Mouse (Mus musculus): ENCODE data around the gene Myo1e.

Myo1e gene

GRCm38 (mm10) chr9:70364741-70365140 is 157.6 kb downstream of the Myo1e start:
- no peak for DNase-seq (ENCODE audit: low read depth)

DNA sequence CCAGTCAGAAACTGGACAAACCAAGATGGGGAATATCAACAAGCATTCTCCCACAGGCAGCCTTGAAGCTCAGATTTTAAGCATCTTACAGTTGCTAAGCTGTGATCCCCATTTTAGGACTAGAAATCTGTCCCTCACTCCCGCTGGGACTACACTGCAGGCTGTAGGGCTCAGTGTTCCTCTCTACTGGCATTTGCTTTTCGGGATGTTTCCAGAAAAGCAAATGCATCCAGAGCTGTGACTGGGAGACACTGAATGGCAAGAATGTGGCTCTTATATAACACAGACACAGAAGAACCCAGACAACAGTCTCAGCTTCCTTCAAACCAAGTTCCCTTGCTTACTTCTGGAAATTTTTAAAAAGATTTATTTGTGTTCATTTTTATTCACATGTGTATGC is 158.8 kb downstream of the Myo1e start:
- DNase-seq (ENCODE audit: low read depth): no peak

- DNase-seq (ENCODE audit: low read depth): no peak
Observed at GRCm38 (mm10) chr9:70366898-70367297, 159.7 kb downstream of the Myo1e start.

GRCm38 (mm10) chr9:70371638-70372037 is 164.5 kb downstream of the Myo1e start:
- no peak for DNase-seq (ENCODE audit: low read depth)

DNA sequence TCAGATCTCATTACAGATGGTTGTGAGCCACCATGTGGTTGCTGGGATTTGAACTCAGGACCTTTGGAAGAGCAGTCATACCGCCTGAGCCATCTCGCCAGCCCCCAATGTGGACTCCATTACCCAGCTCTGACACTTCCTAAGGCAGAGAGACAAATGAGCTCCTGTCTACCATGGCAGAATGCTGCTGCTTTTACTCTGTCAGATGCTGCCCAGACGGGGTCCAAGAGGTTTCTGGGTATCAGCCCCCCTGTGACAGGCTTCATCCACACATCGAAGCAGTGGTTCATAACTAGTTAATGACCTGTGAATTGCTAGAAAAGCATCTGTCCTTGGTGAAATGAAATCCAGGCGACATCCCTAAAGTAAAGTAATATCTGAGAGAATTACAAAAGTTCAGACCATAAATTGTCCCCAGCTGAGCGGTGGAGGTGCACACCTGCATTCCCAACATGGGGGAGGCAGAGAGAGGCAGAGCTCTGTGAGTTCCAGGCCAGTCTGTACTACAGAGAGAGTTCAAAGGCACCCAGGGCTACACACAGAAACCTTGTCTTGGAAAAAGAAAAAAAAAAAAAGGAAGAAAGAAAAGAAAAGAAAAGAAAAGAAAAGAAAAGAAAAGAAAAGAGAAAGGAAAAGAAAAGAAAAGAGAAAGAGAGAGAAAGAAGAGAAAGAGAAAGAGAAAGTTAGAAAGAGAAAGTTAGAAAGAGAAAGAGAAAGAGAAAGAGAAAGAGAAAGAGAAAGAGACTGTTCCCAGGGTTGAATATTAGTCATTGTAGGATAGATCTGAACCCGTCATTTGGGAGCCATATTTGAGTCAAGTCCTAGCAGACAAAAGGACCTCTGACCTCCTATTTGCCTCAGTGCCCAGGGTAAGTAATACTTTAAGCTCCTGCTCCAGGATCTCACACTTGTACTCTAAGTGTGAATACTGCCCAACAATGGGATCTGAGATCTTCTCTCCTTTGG is 172.6 kb downstream of the Myo1e start:
- DNase-seq (ENCODE audit: low read depth): no peak

- no peak for DNase-seq (ENCODE audit: low read depth)
Observed at GRCm38 (mm10) chr9:70382091-70382490, 174.9 kb downstream of the Myo1e start.

DNA sequence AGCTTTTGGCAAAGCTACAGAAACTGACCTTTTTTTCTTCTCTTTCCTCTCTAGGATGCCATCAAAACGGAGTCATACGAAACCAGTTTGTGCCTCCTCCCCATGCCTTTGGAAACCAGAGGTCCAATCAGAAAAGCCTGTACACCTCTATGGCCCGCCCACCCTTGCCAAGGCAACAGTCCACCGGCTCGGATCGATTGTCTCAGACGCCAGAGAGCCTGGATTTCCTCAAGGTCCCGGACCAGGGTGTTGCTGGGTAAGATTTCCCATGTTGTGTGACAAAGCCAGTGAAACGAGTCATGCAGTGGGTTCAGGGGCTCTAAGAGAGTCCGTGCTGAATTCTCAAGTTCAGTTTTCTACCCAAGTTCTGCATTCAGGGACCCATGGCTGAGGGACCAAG is 176.6 kb downstream of the Myo1e start:
- no peak for DNase-seq (ENCODE audit: low read depth)

DNA sequence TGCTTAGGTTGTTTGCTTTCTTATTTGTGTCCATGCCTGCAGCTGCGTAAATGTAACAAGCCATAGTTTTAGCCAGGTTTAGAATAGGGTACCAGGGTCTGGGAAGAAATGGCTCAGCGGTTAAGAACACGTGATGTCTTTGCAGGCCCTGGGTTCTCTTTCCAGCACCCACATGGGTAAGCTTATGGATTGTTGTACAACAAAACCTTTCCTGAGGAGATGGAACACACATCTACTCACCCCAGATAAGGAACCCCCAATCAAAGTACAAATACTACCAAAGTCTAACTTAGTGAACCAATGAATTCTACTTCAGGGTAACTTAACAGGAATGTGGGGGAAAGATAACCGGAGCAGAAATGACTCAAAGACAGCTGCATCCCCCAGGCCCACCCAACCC is 177.3 kb downstream of the Myo1e start:
- no peak for DNase-seq (ENCODE audit: low read depth)

GRCm38 (mm10) chr9:70384958-70385728 is 178.0 kb downstream of the Myo1e start:
- DNase-seq (ENCODE audit: low read depth): no peak

GRCm38 (mm10) chr9:70387410-70388119 is 180.4 kb downstream of the Myo1e start:
- DNase-seq (ENCODE audit: low read depth): no peak

DNA sequence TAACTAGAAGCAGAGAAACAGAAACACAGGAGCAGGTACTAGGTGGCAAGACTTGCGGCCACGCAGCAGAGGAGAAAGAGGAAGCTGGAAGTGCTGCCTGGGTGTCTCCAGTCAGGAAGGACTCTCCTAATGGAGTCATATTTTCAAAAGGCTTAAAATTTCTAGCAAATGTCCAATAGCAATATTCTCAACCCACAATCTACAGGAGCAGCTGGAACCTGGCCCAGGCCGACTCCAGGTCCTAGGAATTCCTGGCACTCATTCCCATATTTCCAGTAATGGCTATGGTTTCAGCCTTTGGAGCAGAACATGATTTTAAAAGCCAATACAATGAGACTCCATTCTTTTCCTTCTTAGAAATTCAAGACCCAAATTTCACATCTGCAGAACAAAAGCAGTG is 182.4 kb downstream of the Myo1e start:
- no peak for DNase-seq (ENCODE audit: low read depth)

DNA sequence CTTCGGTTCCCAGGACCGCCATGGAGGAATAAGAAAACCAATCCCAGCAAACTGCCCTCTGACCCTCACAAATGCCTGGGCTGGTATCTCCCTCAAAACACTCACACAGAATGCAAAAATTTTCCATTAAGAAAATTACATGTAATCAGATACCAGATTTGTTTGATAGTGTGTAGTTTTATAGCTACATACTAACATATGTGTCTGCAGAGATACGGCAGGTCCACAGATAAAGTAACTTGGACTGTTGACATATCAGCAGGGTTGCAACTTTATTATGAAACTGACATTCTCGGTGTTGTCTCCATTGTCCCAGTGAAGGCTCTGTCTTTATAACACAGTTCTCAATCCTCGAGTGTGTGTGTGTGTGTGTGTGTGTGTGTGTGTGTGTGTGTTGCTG is 183.9 kb downstream of the Myo1e start:
- no peak for DNase-seq (ENCODE audit: low read depth)

DNA sequence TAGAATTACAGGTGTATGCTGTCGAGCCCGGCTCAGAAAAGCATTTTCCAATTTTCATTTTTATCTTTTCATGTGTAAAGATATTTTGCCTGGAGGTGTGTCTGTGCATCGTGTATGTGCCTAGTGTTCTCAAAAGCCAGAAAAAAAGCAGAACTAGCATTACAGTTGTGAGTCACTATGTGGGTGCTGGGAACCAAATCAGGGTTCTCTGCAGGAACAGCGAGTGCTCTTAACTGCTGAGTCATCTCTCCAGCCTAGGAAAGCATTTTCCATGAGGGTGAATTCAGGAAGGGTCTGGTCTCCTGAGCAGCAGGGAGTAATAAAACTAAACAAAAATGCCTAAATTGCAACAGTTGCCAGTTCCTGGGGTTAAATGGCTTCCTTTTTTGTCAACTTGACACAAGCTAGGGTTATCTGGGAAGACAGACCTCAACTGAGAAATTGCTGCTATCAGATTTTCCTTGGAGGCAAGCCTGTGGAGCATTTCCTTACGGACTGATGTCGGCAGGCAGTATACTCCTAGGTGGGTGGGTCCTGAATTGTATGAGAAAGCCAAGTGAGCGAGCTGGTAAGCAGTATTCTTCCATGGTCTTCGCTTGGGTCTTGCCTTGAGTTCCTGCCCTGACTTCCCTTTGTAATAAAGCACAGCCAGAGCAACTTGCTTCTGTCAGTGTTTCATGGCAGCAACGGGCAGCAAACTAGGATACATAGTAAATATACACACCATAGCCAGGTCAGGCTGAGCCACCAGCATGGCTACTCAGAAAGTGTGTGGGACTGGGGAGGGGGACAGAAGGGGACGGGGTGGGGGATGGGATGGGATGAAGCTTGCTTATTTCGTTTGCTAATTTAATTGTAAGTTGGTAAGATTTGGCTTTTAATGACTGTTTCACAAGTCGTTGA is 184.8 kb downstream of the Myo1e start:
- no peak for DNase-seq (ENCODE audit: low read depth)

GRCm38 (mm10) chr9:70392563-70392907 is 185.4 kb downstream of the Myo1e start:
- DNase-seq (ENCODE audit: low read depth): no peak

DNA sequence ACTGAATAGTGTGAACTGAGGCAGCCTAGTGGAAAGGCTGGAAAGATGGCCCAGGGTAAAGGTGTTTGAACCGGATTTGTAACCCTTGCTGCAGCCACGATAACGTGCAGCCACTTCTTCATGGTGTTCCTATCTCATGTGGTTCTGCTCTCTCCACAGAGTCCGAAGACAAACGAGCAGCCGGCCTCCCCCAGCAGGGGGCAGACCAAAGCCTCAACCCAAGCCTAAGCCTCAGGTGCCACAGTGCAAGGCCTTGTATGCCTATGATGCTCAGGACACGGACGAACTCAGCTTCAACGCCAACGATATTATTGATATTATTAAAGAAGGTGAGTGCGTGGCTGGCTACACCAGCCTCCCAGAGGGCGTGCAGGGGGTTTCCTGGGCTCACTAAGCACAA is 188.5 kb downstream of the Myo1e start:
- no peak for DNase-seq (ENCODE audit: low read depth)

- DNase-seq (ENCODE audit: low read depth): no peak
Observed at GRCm38 (mm10) chr9:70396083-70396482, 188.9 kb downstream of the Myo1e start.

- DNase-seq (ENCODE audit: low read depth): no peak
Observed at GRCm38 (mm10) chr9:70401937-70402539, 194.9 kb downstream of the Myo1e start.

GRCm38 (mm10) chr9:70406596-70406995 is 199.4 kb downstream of the Myo1e start:
- no peak for DNase-seq (ENCODE audit: low read depth)

- no peak for DNase-seq (ENCODE audit: low read depth)
Observed at GRCm38 (mm10) chr9:70408791-70409190, 201.6 kb downstream of the Myo1e start.

- DNase-seq (ENCODE audit: low read depth): no peak
Observed at GRCm38 (mm10) chr9:70409743-70410142, 202.6 kb downstream of the Myo1e start.

- no peak for DNase-seq (ENCODE audit: low read depth)
Observed at GRCm38 (mm10) chr9:70410668-70411067, 203.5 kb downstream of the Myo1e start.
